Mouse (Mus musculus) C2C12 (cell line): Measurements from ENCODE around the gene Cdyl. TPM values are rescaled to one million over a fixed set of nuclear protein-coding genes. Genes with fewer than 3 reads are reported as not detected.

ENCODE experiments used
- H3K27me3 ChIP-seq: one replicate; pipeline ENCODE4 v1.6.1; 2011; ENCODE audit not compliant: control insufficient read depth, insufficient read depth, insufficient read length
- H3K36me3 ChIP-seq: one replicate; pipeline ENCODE4 v1.6.1; 2011; ENCODE audit not compliant: control insufficient read depth, insufficient read depth
- H3K4me3 ChIP-seq: one replicate; pipeline ENCODE4 v1.5.1; 2011; ENCODE audit warnings: mild to moderate bottlenecking, control low read depth; ENCODE audit not compliant: poor library complexity, insufficient read depth, severe bottlenecking
- H3K79me2 ChIP-seq: one replicate; pipeline ENCODE4 v1.6.1; 2011; ENCODE audit not compliant: control insufficient read depth, insufficient read depth
- H3K79me3 ChIP-seq: one replicate; pipeline ENCODE4 v1.6.1; 2011; ENCODE audit warnings: low read depth, control low read depth
- H3ac ChIP-seq: one replicate; pipeline ENCODE3; 2011; ENCODE audit warnings: low read depth; ENCODE audit not compliant: control insufficient read depth, insufficient read length
- CEBPB ChIP-seq: IDR thresholded peaks from one replicate; pipeline ENCODE4 v1.6.1; 2011; ENCODE audit warnings: low read depth, mild to moderate bottlenecking, control low read depth, moderate library complexity
- CTCF ChIP-seq: IDR thresholded peaks from one replicate; pipeline ENCODE4 v1.5.1; 2011; ENCODE audit not compliant: control insufficient read depth, insufficient read depth, insufficient read length
- FOSL1 ChIP-seq: IDR thresholded peaks from one replicate; pipeline ENCODE4 v1.8.0; 2011; ENCODE audit warnings: mild to moderate bottlenecking, low read length; ENCODE audit not compliant: poor library complexity, insufficient read depth, severe bottlenecking
- MAX ChIP-seq: IDR thresholded peaks from one replicate; pipeline ENCODE4 v1.6.1; 2011; ENCODE audit warnings: mild to moderate bottlenecking, control low read depth
- MYOD1 ChIP-seq: IDR thresholded peaks from one replicate; pipeline ENCODE4 v1.6.1; 2011; ENCODE audit warnings: low read depth; ENCODE audit not compliant: control insufficient read depth, insufficient read length
- MYOG ChIP-seq: IDR thresholded peaks from one replicate; pipeline ENCODE4 v1.6.1; 2011; ENCODE audit not compliant: control insufficient read depth, insufficient read length; ENCODE audit errors: extremely low read depth
- USF1 ChIP-seq: IDR thresholded peaks from one replicate; pipeline ENCODE4 v1.6.1; 2011; ENCODE audit warnings: low read depth, mild to moderate bottlenecking, control low read depth, moderate library complexity
- polyA plus RNA-seq: library from polyadenylated mRNA; unstranded; fragments of >200 nt; fragmentation: generic; extraction: Trizol; gene quantifications from one replicate; pipeline ENCODE4 v1.2.1, GENCODE M21; 2012; ENCODE audit warnings: missing spikeins

Cdyl gene
- polyA plus RNA-seq, 1 experiment, result 5.2 TPM

DNA sequence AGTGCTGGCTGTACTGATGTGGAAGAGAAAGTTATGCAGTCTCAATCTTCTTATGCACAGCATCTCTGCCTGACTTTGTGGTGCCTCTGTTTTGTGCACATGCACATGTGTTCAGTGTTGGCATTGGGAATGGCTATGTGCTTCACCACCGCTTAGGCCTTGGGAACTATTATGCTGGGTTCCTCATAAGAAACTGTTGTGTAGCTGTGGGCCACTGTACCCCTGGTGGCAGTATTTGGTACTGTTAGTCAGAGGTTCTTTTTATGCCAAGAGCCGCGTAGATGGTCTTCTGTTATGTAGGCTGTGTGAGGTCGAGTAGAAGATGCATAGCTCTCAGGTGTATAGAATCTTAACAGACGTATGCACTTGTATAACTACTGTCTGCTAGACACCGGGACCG is 147.4 kb downstream of the Cdyl start:
- Histone ChIP-seq H3K79me3 (peaks cover 10% of the 10 kb centered on the region), H3ac (no peak overlapping the region)

DNA sequence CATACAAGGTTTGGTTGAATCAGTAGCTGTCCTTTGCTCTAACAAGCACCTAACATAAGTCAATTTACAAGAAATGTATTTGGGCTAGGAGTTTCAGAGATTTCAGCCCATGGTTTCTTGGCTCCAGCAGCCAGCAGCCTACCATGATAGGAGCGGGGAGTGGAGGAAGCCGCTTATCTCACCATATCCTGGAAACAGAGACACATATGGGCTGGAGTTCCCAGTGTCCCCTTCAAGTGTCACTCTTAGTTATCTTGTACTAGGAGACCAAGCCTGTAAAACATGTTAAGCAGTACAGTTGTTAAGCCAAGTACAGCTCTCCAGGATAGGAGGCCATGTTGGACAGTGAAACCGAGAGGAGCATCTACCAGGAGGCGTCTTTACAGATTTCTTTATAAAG is 147.9 kb downstream of the Cdyl start:
- peaks cover 30% of the 10 kb centered on the region for H3K79me2 ChIP-seq
- no peak for TF ChIP-seq CTCF
- TF ChIP-seq USF1, result no peak
- no peak for TF ChIP-seq MYOG
- H3K27me3 ChIP-seq, result no peaks in the 10 kb centered on the region
- no peak overlapping the region for H3ac ChIP-seq
- no peak overlapping the region for H3K4me3 ChIP-seq
- H3K36me3 ChIP-seq, result no peaks in the 10 kb centered on the region
- H3K79me3 ChIP-seq, result peaks cover 10% of the 10 kb centered on the region

More for the DNA sequence above, 147.4 kb downstream of the Cdyl start:
- Histone ChIP-seq H3K4me3 (no peak overlapping the region), H3K27me3 (no peaks in the 10 kb centered on the region), H3K36me3 (no peaks in the 10 kb centered on the region), H3K79me2 (peaks cover 26% of the 10 kb centered on the region)
- TF ChIP-seq MYOG (no peak), CTCF (no peak), CEBPB (no peak), USF1 (no peak)

- TF ChIP-seq MYOG, result no peak
- TF ChIP-seq MAX, result no peak
- no peak for TF ChIP-seq FOSL1
- TF ChIP-seq CTCF, result no peak
- no peak for TF ChIP-seq MYOD1
- no peak for TF ChIP-seq USF1
- TF ChIP-seq CEBPB, result no peak
- Histone ChIP-seq H3ac (no peak overlapping the region), H3K4me3 (no peak overlapping the region), H3K79me3 (peaks cover 10% of the 10 kb centered on the region), H3K36me3 (no peaks in the 10 kb centered on the region), H3K27me3 (no peaks in the 10 kb centered on the region), H3K79me2 (peaks cover 34% of the 10 kb centered on the region)
Observed at GRCm38 (mm10) chr13:35807940-35808339, 148.3 kb downstream of the Cdyl start.

GRCm38 (mm10) chr13:35809252-35810159 is 149.9 kb downstream of the Cdyl start:
- Histone ChIP-seq H3K27me3 (no peaks in the 10 kb centered on the region), H3K79me3 (peaks cover 14% of the 10 kb centered on the region), H3K36me3 (no peaks in the 10 kb centered on the region), H3K79me2 (peaks cover 38% of the 10 kb centered on the region), H3ac (no peak overlapping the region), H3K4me3 (no peak overlapping the region)
- TF ChIP-seq MAX (no peak), USF1 (no peak), FOSL1 (no peak), MYOG (no peak), CEBPB (no peak), MYOD1 (no peak), CTCF (no peak)

GRCm38 (mm10) chr13:35810160-35810537 is 150.5 kb downstream of the Cdyl start:
- no peaks in the 10 kb centered on the region for H3K27me3 ChIP-seq
- TF ChIP-seq MYOG (no peak), FOSL1 (no peak), CEBPB (no peak), MYOD1 (no peak), CTCF (no peak), MAX (no peak), USF1 (no peak)
- no peak overlapping the region for H3K4me3 ChIP-seq
- H3K79me3 ChIP-seq, result peaks cover 14% of the 10 kb centered on the region
- no peaks in the 10 kb centered on the region for H3K36me3 ChIP-seq
- peaks cover 41% of the 10 kb centered on the region for H3K79me2 ChIP-seq
- H3ac ChIP-seq, result no peak overlapping the region

DNA sequence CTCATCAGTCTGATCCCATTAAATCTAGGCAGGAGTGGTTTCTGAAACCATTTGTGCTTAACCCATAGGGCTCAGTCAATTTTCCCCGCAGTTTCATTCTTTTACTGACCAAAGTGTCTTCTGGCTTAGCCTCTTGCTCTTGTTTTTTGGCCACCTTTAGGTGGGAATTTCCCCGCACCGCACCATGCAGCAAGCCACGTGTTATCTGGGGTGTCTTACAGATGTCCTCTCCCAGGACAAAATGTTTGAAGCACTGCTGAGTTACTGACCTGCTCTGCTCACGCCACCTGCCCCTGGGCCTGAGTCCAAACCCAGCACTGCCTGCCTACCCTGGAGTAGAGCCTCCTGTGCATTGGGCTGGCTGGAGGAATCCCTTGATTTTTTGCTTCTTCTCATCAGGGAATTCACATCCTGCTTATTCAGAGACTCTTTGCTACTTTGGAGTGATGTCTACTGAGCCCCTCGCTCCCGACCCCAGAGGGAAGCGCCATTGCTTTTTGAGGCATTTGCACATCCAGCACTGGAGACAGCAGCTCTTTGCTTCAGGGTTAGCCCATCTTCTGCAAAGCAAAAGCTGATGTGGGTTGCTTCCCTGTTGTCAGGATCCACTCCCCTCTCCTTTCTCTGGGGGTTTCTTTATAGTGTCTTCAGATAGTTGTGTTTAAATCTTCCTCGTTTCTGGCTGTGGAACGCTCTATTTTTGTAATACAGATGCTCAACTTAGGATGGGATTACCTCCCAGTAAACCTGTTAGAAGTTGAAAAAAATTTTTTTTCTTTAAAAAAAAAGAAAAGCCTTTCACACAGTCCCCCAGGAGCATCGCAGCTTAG is 151.9 kb downstream of the Cdyl start:
- peaks cover under 1% of the 10 kb centered on the region for H3K36me3 ChIP-seq
- no peak for TF ChIP-seq USF1
- TF ChIP-seq MYOD1, result no peak
- no peak for TF ChIP-seq CEBPB
- TF ChIP-seq MYOG, result no peak
- H3ac ChIP-seq, result no peak overlapping the region
- H3K79me3 ChIP-seq, result peaks cover 9% of the 10 kb centered on the region
- peaks cover 42% of the 10 kb centered on the region for H3K79me2 ChIP-seq
- no peak overlapping the region for H3K4me3 ChIP-seq
- H3K27me3 ChIP-seq, result no peaks in the 10 kb centered on the region
